Mouse (Mus musculus): ENCODE results near the gene Mipol1.

Gene Mipol1

DNA sequence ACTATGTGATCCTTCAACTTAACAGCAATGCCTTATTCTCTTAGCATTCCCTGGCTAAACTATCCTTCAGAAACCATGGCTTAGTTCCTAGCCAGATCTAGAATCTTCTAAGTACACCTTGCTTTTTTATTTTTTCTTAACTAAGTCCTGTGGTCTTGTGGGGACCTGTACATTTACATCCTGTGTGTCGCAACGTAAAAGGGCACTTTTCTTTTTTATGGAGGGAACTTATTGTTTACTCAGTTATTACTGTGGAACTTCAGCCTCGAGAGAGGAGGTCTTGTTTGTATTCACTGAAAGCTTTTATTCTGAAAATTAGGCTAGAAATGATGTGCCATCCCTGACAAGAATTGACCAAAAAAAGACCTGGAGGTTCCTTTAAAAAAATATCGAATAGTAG lies 298.1 kb downstream of the Mipol1 start:
- DNase-seq (ENCODE audit: low spot score): no peak

DNA sequence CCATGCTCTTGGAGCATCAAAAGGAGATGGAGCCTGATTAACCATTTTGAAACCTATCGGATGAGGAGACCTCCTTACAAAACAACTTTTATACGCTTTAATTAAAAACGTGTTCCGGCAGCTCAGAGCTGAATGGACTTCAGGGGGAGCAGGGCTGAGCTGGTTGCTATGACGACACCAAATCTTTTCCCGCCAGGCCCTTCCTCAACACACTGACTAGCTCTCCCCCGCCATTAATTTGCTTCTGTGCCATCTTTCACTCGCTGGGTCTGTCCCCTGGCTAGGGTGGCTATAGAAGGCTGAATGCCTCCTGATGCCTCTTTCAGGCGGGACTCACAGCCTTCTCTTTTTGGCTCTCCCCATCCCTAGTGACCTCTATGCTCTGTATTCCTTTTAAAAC lies 300.2 kb downstream of the Mipol1 start:
- DNase-seq (ENCODE audit: low spot score): no peak

DNA sequence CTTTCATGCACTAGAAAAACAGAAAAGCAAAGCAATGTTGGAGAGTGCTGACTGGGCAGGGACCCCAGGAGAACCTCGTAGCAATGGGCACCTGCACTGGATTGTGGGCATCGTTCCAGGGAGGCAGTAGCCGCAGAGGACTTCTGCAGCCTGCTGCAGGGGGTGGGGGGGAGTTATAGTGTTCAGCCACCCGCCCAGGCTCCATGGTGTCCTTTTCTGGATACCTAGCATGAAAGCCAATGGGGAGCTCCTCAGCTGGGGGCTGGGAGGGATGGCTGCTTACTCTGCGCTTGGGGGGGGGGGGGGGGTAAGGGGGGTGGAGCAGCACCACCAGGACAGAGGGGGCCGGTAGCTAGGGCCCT lies 304.3 kb downstream of the Mipol1 start:
- DNase-seq (ENCODE audit: low spot score): no peak

DNA sequence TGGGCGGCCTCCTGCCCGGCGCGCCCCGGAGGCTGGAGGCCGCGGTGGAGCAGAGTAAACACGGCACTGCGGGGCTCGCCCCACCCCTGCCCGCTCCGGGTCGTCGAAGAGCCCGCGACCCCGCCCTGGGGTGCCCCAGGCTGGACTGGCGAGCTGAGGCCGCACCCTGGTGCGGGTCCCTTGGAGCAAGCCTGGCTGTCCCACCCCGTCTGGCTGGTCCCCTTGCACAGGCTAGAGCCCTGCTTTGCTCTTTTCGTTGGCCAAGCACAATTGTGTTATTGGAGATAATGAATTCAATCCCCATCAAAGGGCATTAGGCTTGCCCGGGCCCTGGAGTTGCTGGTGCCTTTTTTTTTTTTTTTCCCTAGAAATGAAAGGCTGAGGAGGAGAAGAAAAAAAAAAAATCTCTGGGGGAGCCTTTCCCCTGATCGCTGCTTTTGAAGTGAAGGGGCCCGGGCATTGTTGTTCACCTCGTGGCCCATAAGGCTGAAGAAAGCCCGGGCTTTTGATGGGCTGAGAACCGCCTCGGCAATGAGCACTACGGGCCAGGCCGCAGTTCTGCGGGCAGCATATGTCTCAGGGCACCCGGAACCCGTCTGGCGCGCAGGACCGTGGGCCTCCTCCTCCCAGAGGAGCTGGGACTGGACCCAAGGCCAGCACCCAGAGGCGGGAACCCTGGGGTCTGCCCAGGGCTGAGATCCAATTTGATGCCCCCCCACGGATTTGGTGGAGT lies 304.8 kb downstream of the Mipol1 start:
- DNase-seq (ENCODE audit: low spot score): no peak

DNA sequence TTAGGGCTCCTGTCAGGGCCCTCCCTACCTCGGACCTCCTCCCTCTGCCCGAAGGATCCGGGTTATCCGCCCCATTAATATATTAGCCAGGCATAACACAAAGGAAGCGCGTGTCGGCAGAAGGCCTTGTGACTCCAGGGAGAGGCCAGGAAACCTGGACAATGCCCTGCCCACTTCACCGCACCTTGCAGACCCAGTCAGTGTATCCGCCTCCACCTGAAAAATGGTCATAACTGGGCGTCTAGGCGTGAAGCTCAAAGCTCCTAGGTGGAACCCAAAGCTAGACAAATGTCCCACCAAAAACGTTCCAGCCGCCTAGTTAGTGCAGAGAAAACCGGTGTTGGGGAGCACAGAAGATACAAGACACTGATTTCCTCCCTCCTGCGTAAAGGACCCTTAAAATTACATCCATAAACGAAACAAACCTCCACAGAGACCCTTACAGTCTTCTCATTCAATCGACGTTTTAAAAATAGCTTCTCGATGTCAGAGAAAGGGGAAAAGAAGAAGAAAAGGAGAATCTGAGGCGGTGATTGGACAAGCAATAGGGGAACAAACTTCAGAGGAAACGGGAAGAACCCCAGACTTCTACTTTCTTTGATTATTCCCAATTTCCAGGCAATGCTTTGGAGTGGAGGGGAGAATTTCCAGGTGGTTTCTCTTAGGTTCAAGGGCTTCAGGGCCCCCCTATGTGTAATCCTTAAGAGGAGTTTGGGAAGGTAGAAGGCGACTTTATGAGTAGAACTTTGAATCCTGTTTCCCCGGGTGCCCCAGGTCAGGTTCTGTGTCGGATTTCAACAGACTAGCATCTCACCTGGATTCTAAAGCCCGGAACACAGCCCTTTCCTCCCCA lies 306.1 kb downstream of the Mipol1 start:
- DNase-seq (ENCODE audit: low spot score): no peak

DNA sequence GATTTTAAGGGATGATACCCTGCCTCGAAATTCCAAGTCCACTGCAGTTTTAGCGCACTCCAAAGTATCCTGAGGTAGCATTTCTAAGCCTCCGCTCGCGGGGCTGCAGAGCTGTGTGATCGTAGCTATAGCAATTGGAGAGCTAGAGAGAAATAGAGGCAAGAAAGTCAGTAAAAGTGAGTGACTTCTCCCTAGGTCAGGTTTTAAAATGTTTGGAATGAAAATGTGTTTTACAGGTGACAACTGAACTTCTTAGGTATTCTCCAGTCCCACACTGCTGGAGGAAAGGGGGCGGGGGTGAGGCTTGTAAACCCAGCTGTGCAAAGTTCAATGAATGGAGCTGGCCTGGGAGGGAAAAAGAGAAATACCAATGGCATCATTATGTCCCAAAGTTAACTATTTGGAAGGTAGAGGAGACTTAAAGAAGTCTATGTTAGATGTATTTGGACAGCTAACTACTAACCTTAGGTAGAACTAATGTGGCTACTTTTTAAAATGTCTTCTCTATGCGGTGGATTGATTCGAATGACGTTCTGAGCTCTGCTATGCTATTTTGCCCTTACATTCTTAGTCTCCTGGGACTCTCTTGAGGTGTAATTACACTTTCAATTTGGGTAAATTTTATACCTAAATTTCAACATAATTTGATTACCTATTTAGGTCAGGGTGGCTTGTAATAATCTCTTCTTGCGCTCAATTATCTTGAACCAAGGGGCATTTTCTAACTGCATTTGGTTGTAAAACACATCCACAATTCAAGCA lies 306.9 kb downstream of the Mipol1 start:
- DNase-seq (ENCODE audit: low spot score): no peak

DNA sequence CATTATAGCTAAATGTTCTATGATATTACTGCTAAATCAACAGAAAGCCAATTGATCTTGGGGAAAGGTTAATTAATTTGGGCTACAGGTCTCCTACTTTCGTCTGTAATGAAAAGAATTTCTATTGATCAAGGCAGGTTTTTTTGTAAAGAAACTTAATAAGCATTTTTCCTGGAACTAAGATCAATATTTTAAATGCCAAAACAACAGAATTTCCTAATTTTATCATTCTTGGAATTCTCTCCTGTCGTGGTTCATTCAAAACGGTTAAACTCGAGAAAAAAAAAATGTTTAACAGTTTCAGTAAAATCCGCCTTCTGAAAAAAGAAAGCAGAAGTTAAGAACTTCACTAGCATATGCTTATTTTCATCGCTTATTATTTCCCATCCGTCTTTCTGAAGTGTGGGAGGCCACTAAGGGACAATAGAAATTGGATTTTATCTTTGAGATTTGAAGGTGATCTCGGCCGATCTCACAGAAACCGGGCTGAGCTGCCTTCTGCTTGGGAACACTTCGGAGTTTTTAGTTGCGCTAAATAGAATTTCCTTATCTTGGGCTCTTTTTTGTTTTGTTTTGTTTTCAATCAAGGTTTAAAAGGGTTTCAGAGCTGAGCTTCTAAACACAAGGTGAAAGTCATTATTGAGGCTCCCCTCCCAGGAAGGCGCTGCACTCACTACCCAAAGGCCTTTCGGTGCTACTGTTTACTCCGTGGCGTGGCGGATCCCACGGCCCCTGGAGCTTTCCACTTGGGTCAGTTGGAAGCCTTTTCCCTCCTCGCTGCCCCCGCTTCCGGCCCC lies 307.8 kb downstream of the Mipol1 start:
- no peak for DNase-seq (ENCODE audit: low spot score)

DNA sequence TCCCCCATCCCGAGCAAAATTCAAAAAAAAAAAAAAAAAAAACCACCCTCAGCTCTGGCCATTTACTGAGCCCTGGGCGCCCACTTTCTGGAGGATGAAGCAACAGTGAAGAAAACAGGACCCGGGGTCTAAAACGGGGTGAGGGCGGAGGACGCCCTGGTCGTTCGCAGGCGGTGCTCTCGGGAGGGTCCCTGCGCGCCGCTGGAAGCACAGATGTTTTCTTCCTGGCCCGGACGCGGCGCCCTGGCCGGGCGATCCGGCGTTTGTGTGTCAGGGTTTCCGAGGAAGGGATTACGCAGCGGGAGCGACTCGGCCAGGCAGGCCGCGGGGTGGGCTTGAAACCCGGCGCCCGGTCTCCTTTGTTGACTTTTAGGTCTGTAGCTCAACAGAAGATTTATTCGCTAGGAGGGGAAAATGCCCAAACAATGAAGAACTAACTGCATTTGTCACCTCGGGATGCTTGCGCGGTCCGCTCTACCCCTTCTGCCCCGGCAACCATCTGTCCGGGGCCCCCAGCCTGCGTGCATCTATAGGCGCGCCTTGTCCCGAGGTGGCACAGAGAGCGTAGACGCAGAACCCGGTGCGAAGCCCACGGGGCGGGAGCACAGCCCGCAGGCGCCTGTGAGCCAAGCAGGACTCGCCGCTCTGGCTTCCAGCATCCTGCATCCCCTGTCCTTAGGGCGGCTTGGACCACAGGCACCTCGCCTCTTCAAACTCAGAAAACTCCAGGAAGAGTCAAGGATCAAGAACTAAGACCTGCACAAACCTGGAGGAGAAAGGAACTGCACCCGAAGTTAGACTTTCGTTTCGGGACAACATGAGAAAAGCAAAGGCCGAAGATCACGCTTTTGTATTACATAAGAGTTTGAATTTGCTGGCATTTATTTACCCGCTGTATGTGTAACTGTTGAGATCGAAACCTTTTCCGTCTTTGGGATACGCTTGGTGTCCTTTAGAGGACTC lies 308.6 kb downstream of the Mipol1 start:
- DNase-seq (ENCODE audit: low spot score): no peak

DNA sequence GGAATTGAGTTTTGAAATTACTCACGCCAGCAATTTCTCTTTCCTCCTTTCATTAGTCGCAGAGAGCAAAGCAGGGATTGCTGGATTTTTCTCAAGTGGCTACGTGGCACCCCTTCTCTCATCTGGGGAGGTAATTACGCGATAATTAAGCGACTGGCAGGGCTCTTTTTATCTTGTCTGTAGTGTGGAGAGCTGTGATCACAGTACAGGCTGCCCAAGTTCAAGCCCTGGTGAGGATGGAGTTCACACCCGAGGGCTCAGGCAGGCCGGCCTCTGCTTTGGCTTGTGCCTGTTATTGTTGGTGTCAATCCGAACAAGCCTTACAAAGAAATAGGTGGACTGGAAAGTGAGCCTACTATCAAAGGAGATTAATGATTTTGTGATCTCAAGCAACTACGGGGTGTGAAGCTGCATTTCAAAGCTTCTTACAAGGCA lies 309.3 kb downstream of the Mipol1 start:
- DNase-seq (ENCODE audit: low spot score): no peak

DNA sequence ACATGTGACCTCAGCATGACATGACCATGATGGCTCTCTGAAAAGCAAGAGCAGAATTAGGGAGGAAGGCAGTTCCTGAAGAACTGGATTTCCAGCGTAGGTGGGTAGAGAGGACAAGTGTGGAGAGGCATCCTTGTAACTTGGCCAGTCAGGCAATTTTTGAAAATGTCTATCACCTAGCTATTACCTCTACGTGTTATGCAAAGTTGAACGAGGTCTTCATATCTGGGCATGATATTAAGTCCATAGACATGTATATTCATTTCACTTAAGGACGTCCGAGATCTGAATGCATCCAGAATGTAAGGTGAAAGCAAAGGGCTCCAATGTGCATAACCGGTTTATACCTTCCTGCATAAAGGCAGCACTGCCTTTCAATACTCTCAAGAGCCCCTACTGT lies 310.9 kb downstream of the Mipol1 start:
- DNase-seq (ENCODE audit: low spot score): no peak

DNA sequence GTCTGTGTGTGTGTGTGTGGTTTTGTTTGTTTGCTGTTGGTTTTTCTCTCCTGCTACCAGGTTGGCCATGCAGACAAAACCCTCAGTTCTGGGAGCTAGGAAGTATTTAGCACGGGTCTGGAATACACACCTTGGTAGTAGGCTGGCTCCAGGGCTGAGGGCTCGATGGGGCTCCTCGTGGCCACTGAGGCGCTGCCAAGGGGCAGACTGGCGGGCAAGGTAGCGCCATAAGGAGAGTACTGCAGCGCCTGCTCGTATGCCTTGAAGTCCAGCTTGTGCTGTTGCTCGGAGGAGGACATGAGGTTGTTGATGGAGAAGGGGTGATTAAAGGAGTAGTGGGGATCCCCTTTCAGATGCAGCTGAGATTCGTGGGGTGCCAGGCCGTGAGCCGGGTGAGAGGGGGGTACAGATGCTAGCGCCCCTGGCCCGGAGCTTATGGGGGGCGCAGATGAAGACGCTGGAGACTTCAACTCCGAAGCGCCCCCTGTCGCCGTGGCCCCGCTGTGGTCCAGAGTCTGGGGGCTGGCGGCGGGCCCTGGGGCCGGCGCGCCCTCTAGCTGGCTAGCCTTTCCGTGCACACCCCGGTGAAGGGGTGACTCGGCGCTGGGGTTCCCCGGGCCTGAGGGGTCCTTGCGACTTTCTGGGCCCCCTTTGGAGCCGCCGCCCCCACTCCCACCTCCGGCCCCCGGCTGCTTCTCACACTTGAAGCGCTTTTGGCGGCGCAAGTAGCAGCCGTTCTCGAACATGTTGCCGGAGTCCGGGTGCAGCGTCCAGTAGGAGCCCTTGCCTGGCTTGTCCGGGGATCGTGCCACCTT lies 311.9 kb downstream of the Mipol1 start:
- no peak for DNase-seq (ENCODE audit: low spot score)

DNA sequence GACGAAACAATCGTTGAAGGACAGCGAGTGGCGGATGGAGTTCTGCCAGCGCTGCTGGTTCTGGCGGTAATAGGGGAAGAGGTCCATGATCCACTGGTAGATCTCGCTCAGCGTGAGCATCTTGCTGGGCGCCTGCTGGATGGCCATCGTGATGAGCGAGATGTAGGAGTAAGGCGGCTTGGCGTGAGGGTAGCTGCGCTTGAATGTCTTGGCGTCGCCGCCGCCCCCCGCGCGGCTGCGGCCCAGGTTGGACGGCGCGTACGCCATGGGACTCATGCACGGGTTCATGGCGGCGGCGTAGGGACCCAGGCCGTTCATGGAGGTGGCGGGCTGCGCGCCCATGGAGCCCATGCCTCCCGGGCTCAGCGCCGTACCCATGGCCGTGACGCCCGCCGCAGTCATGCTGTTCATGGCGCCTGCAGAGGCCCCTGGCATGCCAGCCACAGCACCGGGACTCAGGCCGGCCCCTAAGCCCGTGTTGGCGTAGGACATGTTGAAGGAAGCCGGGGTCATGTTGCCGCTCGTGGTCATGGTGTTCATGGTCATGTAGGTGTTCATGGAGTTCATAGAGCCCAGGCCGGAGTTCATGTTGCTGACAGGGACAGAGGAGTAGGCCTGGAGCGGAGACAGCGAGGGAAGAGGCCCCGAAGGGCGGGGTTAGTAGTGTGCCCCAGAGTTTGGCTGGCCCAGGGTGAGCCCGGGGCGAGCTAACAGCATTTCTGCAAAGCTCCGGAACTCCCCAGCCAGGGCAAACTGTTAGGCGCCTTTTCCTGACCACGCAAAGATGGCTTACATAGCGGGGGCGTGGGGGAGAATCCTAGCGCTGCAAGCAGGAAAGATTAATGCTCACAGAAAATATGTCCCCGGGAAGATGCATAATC lies 312.8 kb downstream of the Mipol1 start:
- no peak for DNase-seq (ENCODE audit: low spot score)

DNA sequence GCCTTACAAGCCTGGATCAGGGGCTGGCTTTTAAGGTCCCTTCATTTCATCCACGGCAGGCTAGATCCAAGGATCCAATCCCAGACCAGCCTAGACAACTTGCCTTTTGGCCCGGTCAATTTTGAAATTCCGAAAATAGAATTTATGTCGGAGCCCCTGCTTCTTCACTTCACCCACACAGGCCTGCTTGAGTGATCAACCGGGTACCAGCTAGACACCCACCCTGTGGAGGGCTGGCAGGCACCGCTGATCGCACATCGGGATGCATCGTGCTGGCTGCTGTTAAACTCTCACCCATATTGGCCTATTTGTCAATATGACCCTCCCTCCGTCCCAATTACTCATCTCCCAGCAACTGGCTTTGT lies 313.4 kb downstream of the Mipol1 start:
- DNase-seq (ENCODE audit: low spot score): no peak

DNA sequence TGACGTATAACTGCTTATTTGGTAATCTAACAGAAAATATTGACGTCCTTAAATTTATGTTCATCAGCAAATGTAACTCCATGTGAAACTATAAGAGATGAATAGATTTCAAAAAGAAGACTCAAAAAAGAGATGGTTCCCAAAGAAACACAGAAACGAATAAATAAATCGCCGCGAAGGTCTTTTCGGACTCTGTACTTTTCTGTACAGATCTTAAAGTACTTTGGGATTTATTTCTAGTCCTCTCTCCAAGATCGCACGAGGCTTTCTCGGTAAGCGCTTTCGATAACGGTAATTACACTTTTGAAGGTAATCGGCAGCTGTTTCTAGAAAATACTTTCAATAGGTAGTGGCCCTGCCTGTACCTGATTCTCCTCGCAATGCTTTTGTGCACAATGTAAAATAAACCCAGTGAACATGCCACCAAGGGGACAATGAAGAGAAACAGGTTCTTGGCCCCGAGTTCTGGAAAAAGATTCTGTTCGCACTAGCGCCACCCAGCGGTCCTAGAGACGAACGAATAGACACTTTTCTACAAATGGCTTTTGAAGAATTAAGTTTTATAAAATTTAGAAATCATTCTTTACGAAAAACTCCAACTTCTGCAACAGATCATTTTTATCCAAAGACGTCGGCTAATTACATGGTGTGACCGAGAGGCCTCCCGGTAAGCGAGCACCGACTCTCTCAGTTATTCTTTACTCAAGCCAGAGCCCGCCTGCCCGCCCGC lies 314.6 kb downstream of the Mipol1 start:
- DNase-seq (ENCODE audit: low spot score): no peak

DNA sequence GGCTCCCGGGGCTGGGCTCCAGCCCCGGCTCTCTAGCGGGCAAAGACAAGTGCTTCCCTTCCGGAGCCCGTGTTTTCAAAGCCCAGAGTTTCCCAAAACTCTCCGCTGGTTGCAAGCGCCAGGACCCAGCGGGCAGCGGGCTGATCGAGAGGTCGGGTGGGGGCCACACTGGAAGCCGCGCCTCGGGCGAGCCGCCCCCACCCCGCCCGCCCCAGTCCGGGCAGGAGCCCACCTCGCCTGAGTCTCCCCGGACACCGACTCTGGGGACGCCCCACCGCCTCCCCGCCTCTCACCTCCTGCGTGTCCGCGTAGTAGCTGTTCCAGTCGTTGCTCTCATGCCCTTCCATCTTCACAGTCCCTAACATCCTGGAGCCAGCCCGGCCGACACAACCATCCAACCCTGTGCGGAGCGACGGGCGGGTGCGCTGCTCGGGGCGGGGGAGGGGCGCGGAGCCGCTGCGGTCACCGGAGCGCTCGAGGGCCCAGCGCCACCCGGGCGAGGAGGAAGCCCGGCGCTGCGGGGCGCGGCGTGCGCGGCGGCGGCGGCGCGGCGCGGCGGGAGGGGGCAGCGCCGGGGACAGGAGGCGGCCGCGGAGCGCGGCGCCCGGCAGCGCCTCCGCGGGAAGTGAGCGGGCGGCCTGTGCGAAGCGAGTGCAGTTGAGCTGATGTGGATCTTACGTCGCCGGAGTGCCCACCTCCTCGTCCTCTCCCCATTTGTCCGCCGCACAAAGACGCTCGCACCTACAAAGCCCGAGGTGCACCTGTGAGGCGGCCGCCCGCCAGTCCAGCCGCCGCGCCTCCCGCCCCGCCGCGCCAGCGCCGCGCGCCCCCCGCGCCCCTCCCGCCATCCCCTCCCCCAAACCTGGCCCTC lies 315.4 kb downstream of the Mipol1 start:
- no peak for DNase-seq (ENCODE audit: low spot score)

Measured in left cerebral cortex, adult 11 months (tissue).